In the genomic region with DNA sequence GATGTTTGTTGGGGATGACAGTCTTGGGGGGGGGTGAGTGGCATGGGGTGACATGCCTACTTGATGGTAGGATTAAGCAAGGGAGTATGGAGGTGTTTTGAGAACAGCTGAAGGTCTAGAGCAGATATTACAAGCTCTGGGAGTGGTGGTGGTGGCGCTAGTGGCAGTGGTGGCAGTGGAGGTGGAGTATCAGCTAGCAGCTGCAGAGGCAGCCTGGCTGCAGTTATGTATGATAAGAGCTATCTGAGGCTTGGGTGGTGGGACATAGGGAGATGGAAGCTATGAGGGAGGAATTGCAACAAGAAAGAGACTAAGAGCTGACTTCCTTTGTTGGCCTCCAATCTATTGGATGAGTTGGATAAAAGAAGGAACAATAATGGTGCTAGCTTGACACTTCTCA, we compare ENCODE assay signal across 35 mouse cellular contexts. TPM values are rescaled to one million over a fixed set of nuclear protein-coding genes. Genes with fewer than 3 reads are reported as not detected.
DNase-seq lines count a peak whose midpoint lies in the region; ATAC-seq lines count a peak whose summit lies in the region.
"Had no signal": no experiment of that assay in that cellular context is flagged by ENCODE, and none has a peak within 500 bp of the region (broad histone marks: within the 10 kb centered on the region; RNA-seq: fewer than 3 reads in every experiment).

No protein-coding gene starts in this region.

- no peaks in the 10 kb centered on the region for H3K36me3 ChIP-seq in liver, embryonic 16.5 days (ENCODE audit: control insufficient read depth, insufficient read depth)
- H3K36me3 ChIP-seq: forebrain, embryonic 15.5 days; G1E; heart, embryonic 13.5 days; midbrain, embryonic 15.5 days; neural tube, embryonic 12.5 days had no signal

- H3K9me3 ChIP-seq in liver, embryonic 16.5 days (replicated peaks; ENCODE audit: control insufficient read depth, low read length): no peaks in the 10 kb centered on the region
- H3K9me3 ChIP-seq: forebrain, embryonic 15.5 days; G1E; heart, embryonic 13.5 days; midbrain, embryonic 15.5 days; neural tube, embryonic 12.5 days had no signal

- no peak overlapping the region for H3K9ac ChIP-seq in liver, embryonic 16.5 days (ENCODE audit: low read depth, low read length)
- H3K9ac ChIP-seq: forebrain, embryonic 15.5 days; heart, embryonic 13.5 days; hindbrain, embryonic 14.5 days; midbrain, embryonic 15.5 days; neural tube, embryonic 12.5 days had no signal

- 0 out of 2 replicates have a peak overlapping the region, but pooled peaks have one; percentile 6 for H3K27ac ChIP-seq in liver, embryonic 16.5 days (ENCODE audit: low read length)
- H3K27ac ChIP-seq: forebrain, embryonic 15.5 days; heart, embryonic 13.5 days; hindbrain, embryonic 14.5 days; kidney, postnatal 0 days; midbrain, embryonic 15.5 days; neural tube, embryonic 12.5 days had no signal

- H3K27me3 ChIP-seq in liver, embryonic 16.5 days (ENCODE audit: control insufficient read depth, insufficient read depth, low read depth, low read length): no peaks in the 10 kb centered on the region
- H3K27me3 ChIP-seq: CH12.LX; forebrain, embryonic 15.5 days; heart, embryonic 13.5 days; midbrain, embryonic 15.5 days; neural tube, embryonic 12.5 days had no signal

- peak; percentile 27 for DNase-seq in testis, postnatal 10 days (ENCODE audit: low spot score)
- no peak for DNase-seq in testis, postnatal 14 days (ENCODE audit: low spot score)
- DNase-seq in liver: peak; percentile 81
- DNase-seq in layer of hippocampus, postnatal 25 days (ENCODE audit: extremely low spot score in 1 of 2, low spot score in 1 of 2): no peak
- DNase-seq in kidney, postnatal 4 days: no peak
- DNase-seq in kidney, adult 9 months: no peak
- DNase-seq: adrenal gland, adult 8-10 months; B cell, adult 2 months; cerebellum, adult 2 months; cerebellum, postnatal 36 days; gastrocnemius, postnatal 10 days; heart, postnatal 36 days; kidney, adult 18-20 months; lung, adult 18-20 months; lung, postnatal 10 days; right cerebral cortex, postnatal 14 days; thymus, postnatal 14 days had no signal

- no peak overlapping the region for H3K4me3 ChIP-seq in liver, embryonic 16.5 days (ENCODE audit: low read depth, low read length)
- H3K4me3 ChIP-seq: forebrain, embryonic 15.5 days; heart, embryonic 13.5 days; midbrain, embryonic 15.5 days; neural tube, embryonic 12.5 days had no signal

- no peak overlapping the region for H3K4me2 ChIP-seq in liver, embryonic 16.5 days (ENCODE audit: low read depth, low read length)
- H3K4me2 ChIP-seq: forebrain, embryonic 15.5 days; heart, embryonic 13.5 days; hindbrain, embryonic 14.5 days; midbrain, embryonic 15.5 days; neural tube, embryonic 12.5 days had no signal

- 21% methylated on average over 1 of the region's 1 CpGs for WGBS in liver, embryonic 16.5 days (ENCODE audit: insufficient replicate concordance)

- peaks cover 10% of the 10 kb centered on the region for H3K4me1 ChIP-seq in liver, embryonic 16.5 days (ENCODE audit: control insufficient read depth, low read depth, low read length)
- H3K4me1 ChIP-seq: heart, embryonic 13.5 days; midbrain, embryonic 15.5 days; neural tube, embryonic 12.5 days had no signal

- ATAC-seq in liver, embryonic 16.5 days (ENCODE audit: low read depth): peak; percentile 94
- ATAC-seq: activated CD4-positive, CD25-positive, alpha-beta regulatory T cell, adult 4 months; forebrain, embryonic 15.5 days; inflammation-experienced regulatory T-cells, adult 6 months; midbrain, embryonic 15.5 days had no signal

RNA-seq across cellular contexts. Expression of a gene that starts 10.3 kb away (rescaled TPM):
- 24.5 and 24.9 TPM in 2 replicates for polyA plus RNA-seq in liver, embryonic 16.5 days (2015; fragmentation: Nextera tagmentation; extraction: Ambion mirVana)
- 10 to 100 TPM; 36.4 to 50.8 TPM for total RNA-seq in layer of hippocampus, postnatal 25 days (2021)

RNA-seq across cellular contexts. Expression of a gene that starts 17.9 kb away (rescaled TPM):
- polyA plus RNA-seq in liver, embryonic 16.5 days (2015; fragmentation: Nextera tagmentation; extraction: Ambion mirVana): not detected in 2 replicates
- total RNA-seq in layer of hippocampus, postnatal 25 days (2021): 1 to 10 TPM; 3.6 to 4.1 TPM
- total RNA-seq: CH12.LX; gastrocnemius, postnatal 10 days; granulocyte monocyte progenitor cell, adult 5-6 weeks; heart, postnatal 36 days had no signal
- polyA plus RNA-seq: G1E; heart, embryonic 13.5 days had no signal

RNA-seq across cellular contexts. Expression of a gene that starts 18.4 kb away (rescaled TPM):
- polyA plus RNA-seq in liver, embryonic 16.5 days (2015; fragmentation: Nextera tagmentation; extraction: Ambion mirVana): not detected in 2 replicates
- total RNA-seq in layer of hippocampus, postnatal 25 days (2021): not detected
- total RNA-seq: adrenal gland, adult 8-10 months; CH12.LX; G1E; gastrocnemius, postnatal 10 days; granulocyte monocyte progenitor cell, adult 5-6 weeks; heart, postnatal 36 days; layer of hippocampus, adult 18-20 months; layer of hippocampus, postnatal 14 days; megakaryocyte, adult 5-6 weeks had no signal
- polyA plus RNA-seq: activated CD4-positive, CD25-positive, alpha-beta regulatory T cell, adult 4 months; embryonic facial prominence, embryonic 14.5 days; G1E; heart, embryonic 13.5 days; hindbrain, embryonic 14.5 days; inflammation-experienced regulatory T-cells, adult 6 months; kidney, postnatal 0 days; limb, embryonic 11.5 days; midbrain, embryonic 15.5 days; neural tube, embryonic 12.5 days; stomach, embryonic 16.5 days had no signal

RNA-seq across cellular contexts. Expression of a gene that starts 32.0 kb away (rescaled TPM):
- 0.04 TPM in 2 replicates for polyA plus RNA-seq in liver, embryonic 16.5 days (2015; fragmentation: Nextera tagmentation; extraction: Ambion mirVana)
- total RNA-seq in layer of hippocampus, postnatal 25 days (2021): under 1 TPM in 1 of 2 experiments, not detected in 1; 0.23 TPM
- polyA plus RNA-seq: forebrain, embryonic 15.5 days; G1E; hindbrain, embryonic 14.5 days; kidney, postnatal 0 days; limb, embryonic 11.5 days had no signal

Comparison
In these comparisons a context has a peak if more than half of its experiments do, and no peak if none do; other contexts are left out.
1. DNase-seq: peak in testis, postnatal 10 days (single experiment) and liver (single experiment); none in testis, postnatal 14 days (single experiment), layer of hippocampus, postnatal 25 days (0 of 2), kidney, postnatal 4 days (0 of 2) and kidney, adult 9 months (single experiment).